In genomic region chr16:52219069-52219468, GRCm38 (mm10) we compare ENCODE assay signal across 10 mouse cellular contexts.
DNase-seq lines count a peak whose midpoint lies in the region; ATAC-seq and TF ChIP-seq lines count a peak whose summit lies in the region.
"Had no signal": no experiment of that assay in that cellular context is flagged by ENCODE, and none has a peak within 500 bp of the region (broad histone marks: within the 10 kb centered on the region; RNA-seq: fewer than 3 reads in every experiment).

No protein-coding gene starts in this region.

- ATAC-seq in hindbrain, embryonic 16.5 days, result no peak
- ATAC-seq in inflammation-experienced regulatory T-cells, adult 6 months, result peak; percentile 64
- ATAC-seq in lung, embryonic 14.5 days (ENCODE audit: insufficient read depth), result no peak

- H3K27me3 ChIP-seq in hindbrain, embryonic 10.5 days (ENCODE audit: insufficient read depth, poor library complexity, severe bottlenecking), result no peaks in the 10 kb centered on the region
- no peaks in the 10 kb centered on the region for H3K27me3 ChIP-seq in hindbrain, embryonic 16.5 days (replicated peaks; ENCODE audit: control insufficient read depth, insufficient read depth, low read length)
- no peaks in the 10 kb centered on the region for H3K27me3 ChIP-seq in lung, embryonic 14.5 days (ENCODE audit: insufficient read depth, low read length)
- H3K27me3 ChIP-seq: embryonic facial prominence, embryonic 13.5 days; limb, embryonic 13.5 days had no signal

- H3K4me1 ChIP-seq in hindbrain, embryonic 10.5 days (replicated peaks), result no peaks in the 10 kb centered on the region
- H3K4me1 ChIP-seq in hindbrain, embryonic 16.5 days (ENCODE audit: control insufficient read depth, insufficient read depth, low read depth, low read length), result no peaks in the 10 kb centered on the region
- H3K4me1 ChIP-seq in lung, embryonic 14.5 days (ENCODE audit: insufficient read depth), result no peaks in the 10 kb centered on the region
- H3K4me1 ChIP-seq: embryonic facial prominence, embryonic 13.5 days; limb, embryonic 13.5 days had no signal

- H3K4me3 ChIP-seq in hindbrain, embryonic 10.5 days, result no peak overlapping the region
- H3K4me3 ChIP-seq in hindbrain, embryonic 16.5 days (ENCODE audit: low read length), result no peak overlapping the region
- no peak overlapping the region for H3K4me3 ChIP-seq in lung, embryonic 14.5 days (ENCODE audit: low read depth, low read length)
- H3K4me3 ChIP-seq: embryonic facial prominence, embryonic 13.5 days; limb, embryonic 13.5 days had no signal

- 20% methylated on average over 2 of the region's 2 CpGs for WGBS in hindbrain, embryonic 10.5 days
- 18% methylated on average over 2 of the region's 2 CpGs for WGBS in hindbrain, embryonic 16.5 days
- 14% methylated on average over 2 of the region's 2 CpGs for WGBS in lung, embryonic 14.5 days

- no peak overlapping the region for H3K27ac ChIP-seq in hindbrain, embryonic 10.5 days
- H3K27ac ChIP-seq in hindbrain, embryonic 16.5 days (ENCODE audit: low read depth, low read length), result no peak overlapping the region
- H3K27ac ChIP-seq in lung, embryonic 14.5 days (ENCODE audit: low read depth), result no peak overlapping the region
- H3K27ac ChIP-seq: embryonic facial prominence, embryonic 13.5 days; limb, embryonic 13.5 days had no signal

- peak; percentile 75 for TF ChIP-seq CTCF in lung, embryonic 14.5 days (IDR thresholded peaks at IDR 0.05; ENCODE audit: low read depth)

- no peak overlapping the region for H3K9ac ChIP-seq in hindbrain, embryonic 16.5 days (ENCODE audit: low read depth, low read length)
- H3K9ac ChIP-seq in lung, embryonic 14.5 days, result no peak overlapping the region
- H3K9ac ChIP-seq: embryonic facial prominence, embryonic 13.5 days; limb, embryonic 13.5 days had no signal

- no peaks in the 10 kb centered on the region for H3K36me3 ChIP-seq in hindbrain, embryonic 10.5 days
- no peaks in the 10 kb centered on the region for H3K36me3 ChIP-seq in hindbrain, embryonic 16.5 days (ENCODE audit: control insufficient read depth, insufficient read depth, low read length)
- H3K36me3 ChIP-seq in lung, embryonic 14.5 days (ENCODE audit: insufficient read depth), result no peaks in the 10 kb centered on the region
- H3K36me3 ChIP-seq: embryonic facial prominence, embryonic 13.5 days; limb, embryonic 13.5 days had no signal

- no peaks in the 10 kb centered on the region for H3K9me3 ChIP-seq in hindbrain, embryonic 10.5 days
- no peaks in the 10 kb centered on the region for H3K9me3 ChIP-seq in hindbrain, embryonic 16.5 days (ENCODE audit: control insufficient read depth, low read length)
- H3K9me3 ChIP-seq in lung, embryonic 14.5 days (ENCODE audit: low read depth, low read length), result no peaks in the 10 kb centered on the region
- H3K9me3 ChIP-seq: embryonic facial prominence, embryonic 13.5 days; limb, embryonic 13.5 days had no signal

- DNase-seq in hindbrain, embryonic 10.5 days (ENCODE audit: low spot score), result peak; percentile 39
- DNase-seq in CD4-positive, CD25-positive, alpha-beta regulatory T cell, adult 2 months (ENCODE audit: low read depth, low spot score), result peak; percentile 59
- peak; percentile 49 for DNase-seq in ZHBTc4 (ENCODE audit: low read depth, low spot score)
- DNase-seq in lung, embryonic 14.5 days, result peak; percentile 71
- peak; percentile 9 for DNase-seq in yolk sac, embryonic 10.5 days (ENCODE audit: low spot score)
- DNase-seq in heart, adult 8-10 months (ENCODE audit: low spot score), result no peak

- no peak overlapping the region for H3K4me2 ChIP-seq in hindbrain, embryonic 16.5 days (ENCODE audit: low read length)
- no peak overlapping the region for H3K4me2 ChIP-seq in lung, embryonic 14.5 days
- H3K4me2 ChIP-seq: embryonic facial prominence, embryonic 13.5 days; limb, embryonic 13.5 days had no signal
